Mouse (Mus musculus) midbrain, embryonic 12.5 days (tissue): Measurements from ENCODE around the gene Mc1r. TPM values are rescaled to one million over a fixed set of nuclear protein-coding genes. Genes with fewer than 3 reads are reported as not detected.

Experiments used
- ATAC-seq: fragments of 200-750 bp; cut with Nextera tagmentation; 2 replicates; pipeline ENCODE4 v1.8.0; 2017; ENCODE audit warnings: low read depth, moderate TSS enrichment, moderate library complexity; ENCODE audit not compliant: low FRiP score
- H3K27ac ChIP-seq: fragments of 300-500 bp; sonication (generic); replicated peaks from 2 replicates; pipeline ENCODE4 v1.5.1; 2016; ENCODE audit warnings: mild to moderate bottlenecking
- H3K27me3 ChIP-seq: fragments of 300-500 bp; sonication (generic); 2 replicates; pipeline ENCODE4 v1.6.1; 2016; ENCODE audit warnings: mild to moderate bottlenecking
- H3K36me3 ChIP-seq: fragments of 300-500 bp; sonication (generic); 2 replicates; pipeline ENCODE4 v1.6.1; 2016
- H3K4me1 ChIP-seq: fragments of 300-500 bp; sonication (generic); 2 replicates; pipeline ENCODE4 v1.6.1; 2016
- H3K4me2 ChIP-seq: fragments of 300-500 bp; sonication (generic); replicated peaks from 2 replicates; pipeline ENCODE4 v1.6.1; 2016; ENCODE audit warnings: mild to moderate bottlenecking, moderate library complexity
- H3K4me3 ChIP-seq: fragments of 300-500 bp; sonication (generic); 2 replicates; pipeline ENCODE4 v1.5.1; 2016; ENCODE audit warnings: mild to moderate bottlenecking
- H3K9ac ChIP-seq: fragments of 300-500 bp; sonication (generic); replicated peaks from 2 replicates; pipeline ENCODE4 v1.6.1; 2016; ENCODE audit warnings: mild to moderate bottlenecking, moderate library complexity
- H3K9me3 ChIP-seq: fragments of 300-500 bp; sonication (generic); 2 replicates; pipeline ENCODE4 v1.6.1; 2016; ENCODE audit warnings: mild to moderate bottlenecking
- WGBS: fragments of 180-500 bp; shearing (Covaris S2); methylation state at CpG from one replicate; pipeline ENCODE4 v1.1.7; 2016; 5-methylcytosine and 5-hydroxymethylcytosine counted together
- polyA plus RNA-seq: library from polyadenylated mRNA; unstranded; fragments of >200 nt; fragmentation: Nextera tagmentation; extraction: Ambion mirVana; gene quantifications from 2 replicates; pipeline ENCODE4 v1.2.1, GENCODE M21; 2016

The Mc1r gene
- 0.09 and 0.24 TPM in 2 replicates for polyA plus RNA-seq

DNA sequence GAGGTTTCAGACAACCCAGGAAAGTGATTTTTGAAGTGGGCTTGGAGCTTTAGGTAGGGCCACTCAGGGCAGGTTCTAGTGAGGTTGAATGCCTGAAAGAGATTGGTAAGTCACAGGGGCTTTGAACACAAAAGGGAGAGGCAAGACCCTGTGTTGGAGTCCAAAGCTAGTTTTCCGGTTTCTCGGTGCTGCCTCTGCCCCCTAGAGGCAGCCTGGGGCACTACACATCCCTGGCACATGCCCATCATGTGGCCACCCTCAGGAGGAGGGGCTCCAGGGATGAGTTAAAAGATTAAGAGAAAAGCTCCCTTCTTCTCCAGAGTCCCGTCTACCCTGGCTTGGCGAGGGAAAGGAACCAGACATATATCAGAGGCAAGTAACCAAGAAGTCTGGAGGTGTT is at the start of gene Mc1r:
Gene Mc1r, plus strand, starts transcription at position 322 of the 400 bp plus-strand sequence.
- H3K4me1 ChIP-seq, result peaks cover 36% of the 10 kb centered on the region
- H3K4me3 ChIP-seq, result no peak within 1 kb of the TSS
- H3K9me3 ChIP-seq, result no peaks in the 10 kb centered on the region
- H3K4me2 ChIP-seq, result no peak within 1 kb of the TSS
- no peak within 1 kb of the TSS for H3K9ac ChIP-seq
- peaks cover 8% of the 10 kb centered on the region; the same call in 1 of the 2 replicates for H3K27me3 ChIP-seq
- no peak within 1 kb of the TSS for H3K27ac ChIP-seq
- no peak for ATAC-seq
- H3K36me3 ChIP-seq, result peaks cover 18% of the 10 kb centered on the region
- 5% methylated on average over 4 of the region's 4 CpGs for WGBS

DNA sequence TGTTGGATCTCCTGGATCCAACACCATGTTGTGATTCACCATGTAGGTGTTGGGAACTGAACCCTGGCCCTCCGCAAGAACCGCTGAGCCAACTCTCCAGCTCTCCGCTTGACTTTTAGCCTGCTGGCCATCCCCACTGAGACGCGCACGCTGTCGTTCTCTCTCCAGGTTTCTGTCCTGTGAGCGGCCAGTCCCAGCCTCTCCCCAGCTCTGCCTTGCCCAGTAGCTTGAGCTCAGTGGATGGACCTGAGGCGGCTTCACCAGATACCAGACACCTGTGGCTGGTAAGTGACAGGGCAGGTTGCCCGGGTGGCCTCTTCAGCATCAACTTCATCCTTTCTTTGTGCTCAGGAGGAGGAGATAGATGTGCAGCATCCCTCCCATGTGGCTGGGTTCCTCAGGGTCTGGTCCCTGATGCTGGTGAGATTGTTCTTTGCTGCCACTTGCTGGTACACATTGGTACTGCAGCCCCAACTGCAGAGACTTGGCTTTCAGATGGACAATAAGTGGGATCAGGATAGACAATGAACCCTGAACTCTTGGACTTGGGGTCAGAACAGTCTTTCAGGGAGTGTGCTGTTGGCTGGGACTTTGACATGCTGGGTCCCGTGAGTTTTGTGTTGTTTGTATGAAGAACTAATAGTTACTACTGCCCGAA is 45.7 kb upstream of the Mc1r start:
- Histone ChIP-seq H3K9me3 (no peaks in the 10 kb centered on the region), H3K4me2 (no peak overlapping the region), H3K27ac (no peak overlapping the region; the same call in 1 of the 2 replicates), H3K9ac (no peak overlapping the region), H3K36me3 (peaks cover 62% of the 10 kb centered on the region), H3K27me3 (no peaks in the 10 kb centered on the region; the same call in 1 of the 2 replicates), H3K4me3 (no peak overlapping the region), H3K4me1 (no peaks in the 10 kb centered on the region)
- peak; percentile 66 for ATAC-seq
- 34% methylated on average over 12 of the region's 12 CpGs for WGBS

DNA sequence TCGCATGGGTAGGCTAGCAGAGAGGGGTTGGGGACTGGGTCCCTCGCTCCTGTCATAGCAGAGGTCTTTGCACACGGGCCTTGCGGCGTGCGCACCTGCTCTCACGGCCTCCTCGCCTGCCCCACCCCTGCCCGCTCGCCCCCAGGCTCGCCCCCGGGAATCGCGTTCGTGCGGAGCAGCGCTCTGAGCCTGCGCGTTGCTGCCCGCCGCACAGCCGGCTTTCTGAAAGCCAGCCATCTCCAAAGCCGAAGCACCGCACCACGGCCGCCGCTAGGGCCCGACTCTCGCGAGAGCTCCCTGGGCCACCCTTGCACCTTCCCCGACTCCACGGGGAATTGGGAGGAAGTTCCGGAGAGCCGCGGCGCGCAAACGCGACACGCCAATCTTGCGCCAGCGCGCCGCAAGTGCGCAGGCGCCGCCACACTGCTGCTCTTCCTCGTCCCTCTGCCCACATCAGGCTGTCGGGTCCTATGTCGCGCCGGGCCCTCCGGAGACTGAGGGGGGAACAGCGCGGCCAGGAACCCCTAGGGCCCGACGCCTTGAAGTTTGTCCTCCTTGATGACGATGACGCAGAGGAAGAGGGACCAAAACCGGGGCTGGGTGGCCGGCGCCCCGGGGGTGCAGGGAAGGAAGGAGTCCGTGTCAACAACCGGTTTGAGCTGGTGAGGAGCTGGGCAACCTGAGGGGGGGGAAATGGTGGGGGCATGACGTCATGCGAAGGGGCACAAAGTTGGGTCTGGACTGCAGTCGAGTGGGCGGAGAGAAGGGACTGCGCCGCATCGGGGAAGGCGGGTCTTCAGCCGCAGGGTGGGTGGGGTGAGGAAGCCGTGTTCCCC is 33.3 kb upstream of the Mc1r start, which contains the start of gene Tcf25:
Gene Tcf25, plus strand, starts transcription at position 351 of the 836 bp plus-strand sequence.
- Histone ChIP-seq H3K27ac (peak within 1 kb of the TSS; percentile 93), H3K4me3 (peak within 1 kb of the TSS; percentile 81), H3K27me3 (no peaks in the 10 kb centered on the region), H3K36me3 (peaks cover 19% of the 10 kb centered on the region; the same call in 1 of the 2 replicates), H3K4me1 (peaks cover 24% of the 10 kb centered on the region), H3K9me3 (no peaks in the 10 kb centered on the region), H3K4me2 (peak within 1 kb of the TSS; percentile 63), H3K9ac (peak within 1 kb of the TSS; percentile 80)
- WGBS, result under 1% methylated on average over 75 of the region's 75 CpGs
- ATAC-seq, result peak; percentile 91

DNA sequence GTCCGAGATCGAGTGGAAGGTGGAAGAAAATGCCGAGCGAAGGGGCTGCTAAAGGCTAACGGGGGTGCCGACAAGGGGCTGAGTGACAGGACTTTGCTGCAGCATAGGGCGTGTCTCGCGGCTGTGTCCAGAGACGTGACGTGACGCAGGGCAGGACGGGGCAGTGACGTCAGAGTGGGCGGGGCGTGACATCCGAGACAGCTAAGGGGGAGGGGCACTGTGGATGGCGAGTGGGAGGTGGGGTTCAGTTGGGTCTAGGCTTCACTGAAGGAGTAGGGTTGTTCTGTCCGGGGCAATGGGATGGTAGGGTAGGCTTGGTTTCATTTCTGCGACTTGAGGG is 32.7 kb upstream of the Mc1r start:
- Histone ChIP-seq H3K27ac (peak overlapping the region; percentile 93), H3K9me3 (no peaks in the 10 kb centered on the region), H3K36me3 (peaks cover 14% of the 10 kb centered on the region; the same call in 1 of the 2 replicates), H3K9ac (peak overlapping the region; percentile 80), H3K27me3 (no peaks in the 10 kb centered on the region), H3K4me2 (peak overlapping the region; percentile 63), H3K4me3 (peak overlapping the region; percentile 81), H3K4me1 (peaks cover 24% of the 10 kb centered on the region)
- 0% methylated on average over 20 of the region's 20 CpGs for WGBS
- peak; percentile 80 for ATAC-seq

DNA sequence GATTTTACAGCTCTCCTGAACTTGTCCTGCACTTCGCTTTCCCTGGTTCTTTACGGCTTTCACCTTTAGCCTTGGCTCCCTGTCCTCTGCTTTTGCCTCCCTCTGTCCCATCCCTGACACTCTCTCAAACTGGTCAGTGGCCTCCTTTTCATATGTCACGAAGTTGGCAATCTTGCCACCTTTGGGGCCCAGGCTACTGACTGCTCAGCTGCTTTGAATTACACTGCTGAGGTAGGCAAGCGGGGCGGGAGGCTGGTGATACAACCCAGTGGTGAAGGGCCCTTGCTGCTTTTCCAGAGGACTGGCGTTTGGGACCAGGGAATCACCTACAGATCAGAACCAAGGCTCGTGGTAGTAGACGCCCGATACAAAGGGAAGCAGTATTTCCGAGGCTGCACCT is 31.2 kb upstream of the Mc1r start:
- Histone ChIP-seq H3K9me3 (no peaks in the 10 kb centered on the region), H3K4me3 (no peak overlapping the region), H3K4me1 (peaks cover 24% of the 10 kb centered on the region), H3K36me3 (peaks cover 6% of the 10 kb centered on the region; the same call in 1 of the 2 replicates), H3K27me3 (no peaks in the 10 kb centered on the region), H3K27ac (no peak overlapping the region), H3K9ac (0 out of 2 replicates have a peak overlapping the region, but pooled peaks have one; percentile 32), H3K4me2 (no peak overlapping the region)
- no peak for ATAC-seq
- WGBS, result 87% methylated on average over 10 of the region's 10 CpGs

DNA sequence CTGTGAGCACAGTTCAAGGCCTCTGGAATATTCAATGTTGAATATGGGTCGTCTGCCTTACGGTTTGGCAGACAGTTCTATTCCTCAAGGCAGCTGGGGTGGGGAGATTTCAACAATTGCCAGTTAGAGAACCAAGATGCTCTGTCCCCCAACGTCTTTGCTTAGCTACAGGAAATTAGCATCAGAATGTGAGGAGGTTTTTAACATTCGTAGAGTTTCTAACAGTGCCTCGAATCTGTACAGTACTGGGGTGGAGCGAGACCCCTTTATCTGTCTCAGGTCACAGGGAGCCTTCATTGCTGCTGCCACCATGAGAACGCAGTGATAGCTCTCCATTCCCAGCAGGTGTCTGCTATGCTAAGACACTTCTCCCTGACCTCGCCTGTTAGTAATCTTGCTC is 30.8 kb upstream of the Mc1r start:
- H3K9me3 ChIP-seq, result no peaks in the 10 kb centered on the region
- 0 out of 2 replicates have a peak overlapping the region, but pooled peaks have one; percentile 6 for H3K27ac ChIP-seq
- H3K27me3 ChIP-seq, result no peaks in the 10 kb centered on the region
- no peak overlapping the region for H3K4me2 ChIP-seq
- no peak for ATAC-seq
- WGBS, result 68% methylated on average over 8 of the region's 8 CpGs
- no peak overlapping the region for H3K9ac ChIP-seq
- peaks cover 8% of the 10 kb centered on the region for H3K36me3 ChIP-seq
- peaks cover 24% of the 10 kb centered on the region for H3K4me1 ChIP-seq
- no peak overlapping the region for H3K4me3 ChIP-seq

DNA sequence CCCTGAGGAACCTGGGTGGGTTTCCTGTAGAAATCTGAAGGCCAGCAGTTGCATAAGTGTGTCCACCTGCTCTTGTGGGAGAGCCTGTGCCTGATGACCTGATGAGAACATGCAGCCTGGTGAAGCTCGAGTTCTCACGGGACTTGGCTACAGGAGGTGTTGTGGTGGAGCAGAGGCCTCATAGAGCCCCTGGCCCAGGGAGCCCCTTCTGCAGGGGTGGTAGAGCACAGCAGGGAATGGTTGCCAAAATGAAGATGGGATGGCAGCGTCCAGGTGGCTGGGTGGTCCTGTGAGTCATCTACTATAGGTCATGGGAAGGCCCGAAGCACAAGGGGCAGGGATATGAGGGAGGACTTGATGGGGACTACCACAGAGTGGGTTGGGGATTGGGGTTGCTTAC is 25.2 kb upstream of the Mc1r start:
- H3K4me1 ChIP-seq, result no peaks in the 10 kb centered on the region
- H3K4me2 ChIP-seq, result no peak overlapping the region
- peaks cover 53% of the 10 kb centered on the region for H3K36me3 ChIP-seq
- no peak for ATAC-seq
- no peaks in the 10 kb centered on the region for H3K9me3 ChIP-seq
- no peak overlapping the region for H3K4me3 ChIP-seq
- H3K27ac ChIP-seq, result no peak overlapping the region
- no peak overlapping the region for H3K9ac ChIP-seq
- WGBS, result 94% methylated on average over 4 of the region's 4 CpGs
- H3K27me3 ChIP-seq, result no peaks in the 10 kb centered on the region

DNA sequence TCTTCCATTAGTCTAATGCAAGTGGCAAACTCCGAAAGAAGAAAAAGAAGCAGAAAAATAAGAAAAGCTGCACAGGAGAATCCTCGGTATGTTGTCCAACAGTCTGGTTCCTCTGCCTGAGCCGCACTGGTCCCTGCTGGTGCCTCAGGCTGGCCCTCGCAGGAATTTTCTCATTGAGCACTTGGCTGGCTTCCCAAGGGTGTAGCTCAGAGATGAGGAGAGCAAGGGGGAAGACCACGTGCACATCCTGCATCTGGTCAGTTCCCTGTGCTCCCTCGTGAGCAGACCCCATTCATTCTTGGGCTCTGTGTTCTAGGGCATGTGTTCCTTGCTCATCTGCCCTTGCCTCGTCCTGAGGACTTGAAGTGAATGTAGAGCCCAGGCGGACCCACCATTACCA is 24.4 kb upstream of the Mc1r start:
- Histone ChIP-seq H3K9ac (no peak overlapping the region), H3K4me3 (no peak overlapping the region), H3K36me3 (peaks cover 61% of the 10 kb centered on the region), H3K4me2 (no peak overlapping the region), H3K27ac (no peak overlapping the region), H3K9me3 (no peaks in the 10 kb centered on the region), H3K27me3 (no peaks in the 10 kb centered on the region), H3K4me1 (no peaks in the 10 kb centered on the region)
- WGBS, result 93% methylated on average over 8 of the region's 8 CpGs
- no peak for ATAC-seq

DNA sequence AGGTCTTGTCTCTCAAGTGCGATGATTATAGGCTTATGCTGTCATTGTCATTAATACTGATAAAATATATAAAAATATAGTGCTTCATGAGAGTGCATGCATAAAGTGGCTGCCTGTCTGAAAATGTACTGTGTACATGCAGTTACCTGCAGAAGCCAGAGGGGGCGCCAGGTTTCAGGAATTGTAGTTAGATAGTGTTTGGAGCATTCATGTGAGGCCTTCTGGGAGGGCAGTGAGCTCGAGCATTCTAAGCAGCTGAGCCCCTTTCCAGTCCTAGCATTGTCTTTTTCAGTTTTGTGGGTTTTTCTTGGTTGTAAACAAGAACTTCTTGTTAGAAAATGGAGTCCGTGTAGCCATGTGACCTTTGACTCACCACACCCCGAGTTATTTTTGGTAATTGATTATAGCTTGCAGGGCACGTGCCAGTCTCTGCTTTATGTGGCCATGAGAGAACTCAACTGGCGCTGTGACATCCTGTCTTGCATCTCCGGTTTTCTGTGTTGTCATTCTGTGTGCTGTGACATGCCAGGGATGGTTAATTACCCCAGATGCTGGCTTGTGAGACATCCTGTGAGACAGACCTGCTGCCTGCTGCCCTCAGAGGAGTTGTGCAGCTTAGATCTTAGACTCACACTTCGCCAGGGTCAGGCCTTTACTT is 21.9 kb upstream of the Mc1r start:
- Histone ChIP-seq H3K9ac (no peak overlapping the region), H3K4me3 (no peak overlapping the region), H3K4me1 (no peaks in the 10 kb centered on the region), H3K9me3 (no peaks in the 10 kb centered on the region), H3K36me3 (peaks cover 86% of the 10 kb centered on the region), H3K27ac (no peak overlapping the region), H3K27me3 (no peaks in the 10 kb centered on the region), H3K4me2 (no peak overlapping the region)
- ATAC-seq, result no peak
- WGBS, result 76% methylated on average over 9 of the region's 9 CpGs

DNA sequence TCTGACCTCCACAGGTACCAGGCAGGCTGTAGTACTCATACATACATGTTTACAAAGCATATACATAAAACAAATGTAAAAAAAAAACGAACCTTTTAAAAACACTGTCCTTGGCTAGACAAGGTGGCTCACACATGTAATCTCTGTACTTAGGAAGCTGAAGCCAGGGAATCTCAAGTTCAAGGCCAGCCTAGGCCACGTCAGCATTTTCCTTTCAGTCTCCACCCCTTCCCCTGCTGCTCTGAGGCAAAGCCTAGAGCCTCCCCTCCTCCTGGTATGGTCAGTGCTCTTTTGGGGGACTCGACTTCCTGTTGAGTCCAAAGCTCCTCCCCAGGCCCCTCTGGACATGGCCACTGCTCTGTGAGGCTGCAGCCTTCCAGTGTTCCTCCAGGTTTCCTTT is 19.9 kb upstream of the Mc1r start:
- H3K4me1 ChIP-seq, result no peaks in the 10 kb centered on the region
- H3K9ac ChIP-seq, result no peak overlapping the region
- peaks cover 94% of the 10 kb centered on the region for H3K36me3 ChIP-seq
- H3K27me3 ChIP-seq, result no peaks in the 10 kb centered on the region
- H3K4me3 ChIP-seq, result no peak overlapping the region
- ATAC-seq, result no peak
- no peaks in the 10 kb centered on the region for H3K9me3 ChIP-seq
- no peak overlapping the region for H3K4me2 ChIP-seq
- H3K27ac ChIP-seq, result no peak overlapping the region
- WGBS, result 85% methylated on average over 3 of the region's 3 CpGs

DNA sequence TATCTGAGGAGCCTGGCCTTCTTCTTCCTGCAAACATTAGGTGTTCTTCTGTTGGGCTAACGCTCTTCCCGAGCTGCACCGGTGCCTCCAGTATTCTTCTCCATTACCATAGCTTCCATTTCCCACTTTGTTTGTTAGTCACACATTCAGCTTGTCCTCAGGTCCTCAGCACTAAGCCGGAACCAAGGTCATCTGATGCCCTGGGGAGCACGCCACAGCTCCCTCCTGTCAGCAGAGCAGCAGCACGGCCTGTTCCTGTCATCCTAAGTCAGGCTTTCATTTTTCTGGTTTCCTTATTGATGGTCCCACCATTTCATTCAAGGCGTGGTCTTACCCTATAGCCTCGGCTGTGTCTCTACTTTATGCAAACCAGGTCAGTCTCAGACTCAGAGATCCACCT is 19.1 kb upstream of the Mc1r start:
- H3K4me2 ChIP-seq, result no peak overlapping the region
- WGBS, result 96% methylated on average over 8 of the region's 8 CpGs
- no peaks in the 10 kb centered on the region for H3K4me1 ChIP-seq
- H3K36me3 ChIP-seq, result peaks cover 94% of the 10 kb centered on the region
- no peak overlapping the region for H3K4me3 ChIP-seq
- no peaks in the 10 kb centered on the region for H3K27me3 ChIP-seq
- no peaks in the 10 kb centered on the region for H3K9me3 ChIP-seq
- no peak for ATAC-seq
- H3K27ac ChIP-seq, result no peak overlapping the region
- no peak overlapping the region for H3K9ac ChIP-seq

DNA sequence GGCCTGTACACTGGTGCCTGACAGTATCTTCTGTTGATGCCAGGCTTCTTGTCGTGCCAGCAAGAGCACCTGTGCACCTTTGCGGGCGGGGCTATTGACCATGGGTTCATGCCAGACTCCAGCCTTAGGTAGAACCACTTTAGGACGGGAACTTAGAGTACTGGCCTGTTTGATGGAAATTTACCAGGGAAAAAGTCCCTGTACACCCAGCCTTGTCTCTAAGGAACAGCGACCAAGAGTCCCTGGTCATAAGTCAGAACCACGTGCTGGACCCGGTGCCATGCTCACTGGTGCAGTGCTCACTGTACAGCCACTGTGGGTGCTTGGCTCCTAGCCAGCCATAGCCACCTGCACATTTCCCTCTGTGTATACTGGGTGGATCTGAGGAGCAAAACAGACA is 17.9 kb upstream of the Mc1r start:
- H3K9ac ChIP-seq, result no peak overlapping the region
- H3K36me3 ChIP-seq, result peaks cover 94% of the 10 kb centered on the region
- H3K9me3 ChIP-seq, result no peaks in the 10 kb centered on the region
- no peak overlapping the region for H3K4me2 ChIP-seq
- ATAC-seq, result no peak
- 96% methylated on average over 7 of the region's 7 CpGs for WGBS
- H3K4me3 ChIP-seq, result no peak overlapping the region
- H3K27ac ChIP-seq, result no peak overlapping the region
- no peaks in the 10 kb centered on the region for H3K27me3 ChIP-seq
- H3K4me1 ChIP-seq, result no peaks in the 10 kb centered on the region
